Mouse (Mus musculus) naive thymus-derived CD4-positive, alpha-beta T cell, adult 2 months (primary cell): ENCODE measurements around the gene Gm44511.
"Not testable (repeated sequence)": the region's sequence is repeated elsewhere in the genome, so short reads cannot be mapped to it uniquely, and the experiment has no call there.

Experiments used
- DNase-seq: peaks from one replicate; pipeline ENCODE4 v3.0.0-alpha.2; 2011; ENCODE audit warnings: low read depth

The Gm44511 gene

GRCm38 (mm10) chr6:128760416-128761143 is 65.5 kb downstream of the Gm44511 start:
- DNase-seq = peak; percentile 95

DNA sequence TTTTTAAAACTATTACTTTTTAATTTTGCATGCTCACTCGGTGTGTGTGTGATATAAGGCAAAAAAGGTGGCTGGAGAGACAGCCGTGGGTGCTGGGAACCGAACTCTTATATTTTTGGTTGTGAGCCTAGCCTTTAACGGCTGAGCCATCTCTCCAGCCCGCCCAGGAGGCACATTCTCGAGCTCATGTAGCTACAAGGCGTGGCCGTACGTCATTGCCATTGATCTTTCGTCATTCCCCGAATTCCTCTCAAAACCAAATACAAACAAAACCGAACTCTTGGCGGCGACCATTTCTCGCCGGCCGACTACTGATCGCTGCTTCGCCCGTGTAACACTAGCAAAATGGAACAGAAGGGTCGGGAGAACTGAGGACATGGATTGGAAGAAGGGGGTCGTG is 66.1 kb downstream of the Gm44511 start:
- DNase-seq = peak; percentile 96

- peak; percentile 18 for DNase-seq
Observed at GRCm38 (mm10) chr6:128759221-128759950, 66.7 kb downstream of the Gm44511 start.

GRCm38 (mm10) chr6:128755402-128755763 is 70.7 kb downstream of the Gm44511 start:
- DNase-seq = not testable (repeated sequence)

DNA sequence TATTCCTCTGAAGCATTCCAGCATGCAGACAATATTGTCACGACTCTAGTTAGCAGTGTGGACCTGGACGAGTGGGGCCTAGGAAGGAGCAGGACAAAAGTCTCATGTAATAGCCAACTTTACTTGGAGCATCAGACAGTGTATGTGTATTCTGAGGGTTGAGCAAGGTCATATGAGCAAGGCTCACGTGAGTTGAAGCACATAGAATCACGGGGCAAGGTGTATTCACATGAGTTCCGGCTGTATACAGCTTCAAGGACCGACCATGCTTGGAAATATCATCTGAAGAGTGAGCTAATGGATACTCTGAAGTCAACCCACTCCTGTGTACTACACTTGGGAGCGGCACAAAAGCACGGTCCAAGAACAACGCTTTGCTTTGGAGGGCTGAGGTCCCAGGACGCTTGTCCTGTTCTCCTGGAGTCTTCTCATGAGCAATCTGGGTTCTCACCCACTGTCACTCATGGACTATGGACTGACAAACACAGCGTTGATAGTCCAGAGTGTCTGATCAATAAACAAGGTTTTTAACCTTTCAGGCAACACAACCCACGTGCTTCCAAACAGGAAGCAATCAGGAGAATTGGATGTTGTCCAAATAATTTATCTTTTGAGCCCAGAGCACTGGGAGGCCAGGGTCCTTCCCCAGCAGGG is 71.2 kb downstream of the Gm44511 start:
- DNase-seq = not testable (repeated sequence)

DNA sequence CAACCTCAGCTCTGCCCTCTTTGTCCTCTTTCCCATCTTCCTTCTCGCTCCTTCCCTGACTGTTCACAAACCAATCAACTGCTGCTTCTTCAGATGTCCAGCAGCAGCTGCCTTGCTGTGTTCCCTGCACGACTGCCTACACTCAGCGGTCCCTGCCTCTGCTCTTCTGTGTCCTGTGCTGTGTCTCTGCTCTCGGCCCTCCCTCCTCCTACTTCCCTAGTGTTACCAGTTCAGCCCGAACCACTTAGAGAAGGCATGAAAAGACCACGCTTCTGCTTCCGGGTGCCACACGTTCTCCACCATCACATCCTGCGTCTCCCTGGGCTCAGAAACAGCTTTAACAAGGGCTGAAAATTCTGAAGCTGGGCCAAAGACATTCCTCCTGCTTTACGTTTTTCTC is 71.8 kb downstream of the Gm44511 start:
- DNase-seq = peak; percentile 58

DNA sequence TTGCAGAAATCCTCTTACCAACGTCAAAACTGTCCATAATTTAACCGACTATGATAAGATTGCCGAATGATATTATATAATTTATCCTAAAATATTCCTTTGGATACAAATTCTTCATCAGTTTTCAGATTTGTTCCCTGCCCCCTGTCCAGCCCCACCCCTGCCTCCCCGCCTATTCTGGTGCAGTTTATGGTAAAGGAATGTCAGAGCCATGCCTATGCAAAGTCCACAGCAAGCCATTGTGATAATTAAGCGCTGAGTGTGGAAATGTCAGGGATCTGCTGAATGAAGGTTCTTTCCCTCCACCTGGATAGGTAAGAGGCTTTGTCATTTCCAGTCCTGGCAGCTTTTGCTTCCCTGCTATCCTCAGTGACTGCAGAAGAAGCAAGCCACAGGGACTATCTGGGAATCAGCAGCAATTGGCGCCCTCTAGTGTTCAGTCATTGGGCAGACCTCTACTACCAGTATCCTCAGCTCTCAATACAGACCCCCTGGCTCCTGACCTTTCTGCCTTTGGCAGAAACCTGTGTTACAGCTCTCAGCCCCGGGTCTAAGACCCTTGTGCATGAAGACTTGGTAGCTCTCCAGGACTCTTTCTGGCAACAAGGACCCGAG is 72.4 kb downstream of the Gm44511 start:
- peak; percentile 73 for DNase-seq

DNA sequence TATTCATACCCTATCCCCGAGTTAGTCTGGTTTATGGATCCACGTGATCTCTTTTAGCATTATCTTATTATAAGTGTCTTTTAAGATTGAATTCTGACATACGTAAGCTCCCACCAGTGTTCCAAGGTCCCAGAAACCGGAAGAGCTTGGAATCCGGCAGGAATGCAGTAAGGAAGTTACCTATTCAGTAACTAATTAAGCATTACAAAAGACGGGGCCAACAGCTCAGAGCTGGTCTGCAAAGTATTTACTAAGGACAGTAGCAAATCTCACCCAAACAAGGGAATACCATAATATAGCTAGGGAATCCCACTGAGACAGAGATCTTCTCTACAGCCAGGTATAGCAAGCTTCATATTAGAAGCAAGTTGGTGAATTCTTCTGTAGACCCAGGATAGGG is 79.1 kb downstream of the Gm44511 start:
- DNase-seq = not testable (repeated sequence)

- DNase-seq = no peak
Observed at GRCm38 (mm10) chr6:128737445-128737844, 88.7 kb downstream of the Gm44511 start.

- DNase-seq = peak; percentile 45
Observed at GRCm38 (mm10) chr6:128736100-128736499, 90.0 kb downstream of the Gm44511 start.

GRCm38 (mm10) chr6:128734896-128735295 is 91.2 kb downstream of the Gm44511 start:
- no peak for DNase-seq

DNA sequence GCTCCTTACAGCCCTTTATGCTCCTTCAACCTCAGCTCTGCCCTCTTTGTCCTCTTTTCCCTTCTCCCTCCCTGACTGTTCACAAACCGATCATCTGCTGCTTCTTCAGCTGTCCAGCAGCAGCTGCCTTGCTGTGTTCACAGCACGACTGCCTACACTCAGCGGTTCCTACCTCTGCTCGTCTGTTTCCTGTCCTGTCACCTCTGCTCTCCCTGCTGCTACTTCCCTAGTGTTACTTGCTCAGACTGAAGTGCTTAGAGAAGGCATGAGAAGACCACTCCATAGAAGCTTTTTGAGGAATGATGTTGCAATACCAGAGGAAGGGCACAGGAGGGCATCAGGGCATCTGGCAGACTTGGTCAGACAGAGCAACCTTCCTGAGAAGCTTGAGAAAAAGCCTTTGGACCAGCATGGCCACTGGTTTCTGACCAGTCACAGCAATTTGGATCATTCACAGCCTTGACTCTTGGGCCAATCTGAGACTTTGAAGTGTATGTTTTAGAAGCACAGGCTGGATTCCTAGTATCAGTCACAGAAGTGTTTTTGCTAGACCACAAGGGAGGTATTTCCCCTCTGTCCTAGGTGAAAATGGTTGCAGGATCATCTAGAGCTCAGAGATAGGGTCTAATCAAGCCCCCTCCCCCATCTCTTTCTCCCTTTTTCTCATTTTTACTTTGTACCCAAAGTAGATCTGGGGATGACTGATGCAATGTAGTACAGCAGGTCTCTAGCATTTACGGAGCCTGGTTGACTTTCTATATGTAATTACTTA is 92.0 kb downstream of the Gm44511 start:
- no peak for DNase-seq

GRCm38 (mm10) chr6:128732032-128732431 is 94.1 kb downstream of the Gm44511 start:
- DNase-seq = no peak
